Mouse (Mus musculus) cortical plate, adult 2 months (tissue): ENCODE measurements around the gene Nme4.

ENCODE experiments used
- CTCF ChIP-seq: fragments of 200-500 bp; IDR thresholded peaks from 2 replicates; pipeline ENCODE4 v1.5.1; 2011; ENCODE audit warnings: mild to moderate bottlenecking, control low read depth, low read length; ENCODE audit not compliant: insufficient read depth; ENCODE audit errors: extremely low read depth
- POLR2A ChIP-seq: fragments of 200-500 bp; IDR thresholded peaks from 2 replicates; pipeline ENCODE4 v1.6.1; 2011; ENCODE audit warnings: mild to moderate bottlenecking, low read length, control low read depth; ENCODE audit not compliant: insufficient read depth; ENCODE audit errors: extremely low read depth

GRCm38 (mm10) chr17:26115205-26115898, 19.9 kb upstream of the Nme4 start:
- TF ChIP-seq POLR2A = no peak
- no peak for TF ChIP-seq CTCF
